Mouse (Mus musculus) C3H10T1/2 (cell line): ENCODE results near the gene Nkd1. TPM values are rescaled to one million over a fixed set of nuclear protein-coding genes. Genes with fewer than 3 reads are reported as not detected.

Experiments
- polyA plus RNA-seq, 2 experiments: library from polyadenylated mRNA; unstranded; fragments of >200 nt; fragmentation: generic; extraction: Trizol; gene quantifications; one replicate each; pipeline ENCODE4 v1.2.1; 2012; ENCODE audit warnings: missing spikeins in 2 of 2

Gene Nkd1
- under 1 TPM in 1 of 2 experiments, not detected in 1; 0.64 TPM for polyA plus RNA-seq

GRCm38 (mm10) chr8:88520985-88521527 lies at the start of gene Nkd1:
Nkd1 (plus strand) TSS chr8:88521354.

DNA sequence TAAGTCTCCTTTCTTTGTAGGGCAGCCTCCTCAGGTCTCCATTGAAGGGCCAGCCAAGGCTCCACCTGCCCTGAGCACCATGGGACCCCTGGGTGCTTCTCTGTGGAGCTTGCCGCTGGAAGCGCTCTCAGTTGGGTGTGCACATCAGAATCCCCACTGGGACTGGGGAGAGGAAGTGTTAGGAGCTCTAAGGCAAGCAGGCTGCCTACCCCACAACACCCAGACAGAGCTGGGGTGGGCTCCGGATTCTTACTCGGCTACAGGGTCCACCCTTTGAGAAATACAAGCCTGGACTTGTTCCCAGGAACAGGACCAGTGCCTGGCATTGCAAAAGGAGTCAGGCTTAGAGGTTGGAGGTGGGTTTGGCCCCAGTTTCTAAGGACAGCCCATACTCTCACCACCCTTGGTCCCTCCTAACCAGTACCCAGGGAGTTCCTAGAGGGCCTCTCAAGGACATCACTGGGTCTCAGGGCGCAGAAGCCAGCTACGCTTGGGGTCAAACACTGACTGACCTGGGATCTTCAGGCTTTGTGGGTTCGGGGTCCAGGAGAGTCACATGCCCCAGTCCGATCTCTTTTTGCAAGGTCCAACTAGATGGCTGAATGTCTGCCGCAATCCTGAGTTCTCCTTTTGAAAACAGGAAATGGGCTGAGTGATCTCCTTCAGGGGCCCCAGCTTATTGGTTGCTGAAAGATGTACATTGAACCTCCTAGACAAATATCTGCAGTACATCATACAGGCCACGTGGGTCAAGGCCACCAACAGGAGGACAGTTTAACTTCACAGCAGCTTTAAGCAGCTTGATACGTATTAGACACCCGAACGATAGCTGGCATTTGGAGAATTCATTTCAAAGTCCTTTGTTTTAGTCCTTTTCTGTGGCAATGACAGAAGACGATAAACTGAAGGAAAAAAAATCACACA lies 114.6 kb downstream of the Nkd1 start, which contains the start of gene Snx20:
TSS of gene Snx20 (minus strand) at position 655 of the 924 bp plus-strand sequence.

Other genes with a start within 250 kb of the Nkd1 start
- gene Adcy7, start 249.0 kb upstream of the Nkd1 start, polyA plus RNA-seq: 10 to 100 TPM in 1 of 2 experiments, 1 to 10 TPM in 1; 2.4 to 13.2 TPM
- gene Brd7, start 159.2 kb upstream of the Nkd1 start, polyA plus RNA-seq: 10 to 100 TPM in 1 of 2 experiments, 1 to 10 TPM in 1; 7.1 to 40.5 TPM
- under 1 TPM; 0.34 to 0.41 TPM for gene Snx20, start 114.8 kb downstream of the Nkd1 start, polyA plus RNA-seq
- under 1 TPM in 1 of 2 experiments, not detected in 1; 0.06 TPM for gene Nod2, start 126.0 kb downstream of the Nkd1 start, polyA plus RNA-seq
- gene Cyld, start 175.7 kb downstream of the Nkd1 start, polyA plus RNA-seq: 1 to 10 TPM in 1 of 2 experiments, under 1 TPM in 1; 0.47 to 4.8 TPM